Comparison of ENCODE assay signal across 9 mouse cellular contexts in the genomic region with DNA sequence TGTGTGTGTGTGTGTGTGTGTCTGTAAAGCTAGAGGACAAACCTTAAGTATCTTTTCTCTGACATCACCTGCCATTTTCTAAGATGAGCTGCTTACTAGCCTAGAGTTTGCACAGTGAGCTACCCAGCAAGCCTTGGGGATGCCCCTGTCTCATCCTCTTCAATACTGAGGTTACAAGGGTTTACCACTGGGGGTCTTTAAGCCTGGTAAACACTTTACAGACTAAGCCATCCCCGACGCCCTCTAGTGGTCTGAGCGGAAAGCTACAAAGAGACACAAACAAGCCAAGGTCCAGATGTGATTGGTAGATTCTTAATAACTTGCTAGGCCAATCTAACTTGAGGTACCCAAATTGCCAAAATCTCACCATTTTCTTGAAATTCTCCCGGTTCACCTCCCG.
DNase-seq lines count a peak whose midpoint lies in the region; ATAC-seq and TF ChIP-seq lines count a peak whose summit lies in the region.
"Had no signal": no experiment of that assay in that cellular context is flagged by ENCODE, and none has a peak within 500 bp of the region (broad histone marks: within the 10 kb centered on the region; RNA-seq: fewer than 3 reads in every experiment).

No protein-coding gene starts in this region.

- ATAC-seq in intestine, postnatal 0 days: no peak
- no peak for ATAC-seq in intestine, embryonic 15.5 days
- ATAC-seq in liver, postnatal 0 days: no peak

- H3K9ac ChIP-seq in intestine, postnatal 0 days (ENCODE audit: low read depth, low read length): no peak overlapping the region
- no peak overlapping the region for H3K9ac ChIP-seq in intestine, embryonic 15.5 days
- H3K9ac ChIP-seq in liver, postnatal 0 days (replicated peaks): no peak overlapping the region
- H3K9ac ChIP-seq: limb, embryonic 12.5 days had no signal

- H3K9me3 ChIP-seq in intestine, postnatal 0 days (ENCODE audit: control insufficient read depth): no peaks in the 10 kb centered on the region
- H3K9me3 ChIP-seq in intestine, embryonic 15.5 days: no peaks in the 10 kb centered on the region
- no peaks in the 10 kb centered on the region for H3K9me3 ChIP-seq in liver, postnatal 0 days (ENCODE audit: low read length)
- H3K9me3 ChIP-seq: limb, embryonic 12.5 days had no signal

- TF ChIP-seq CTCF in intestine, postnatal 0 days (IDR thresholded peaks at IDR 0.05; ENCODE audit: low read depth): peak; percentile 73
- TF ChIP-seq CTCF in liver, postnatal 0 days (IDR thresholded peaks at IDR 0.05; ENCODE audit: low read depth): peak; percentile 53

- no peak overlapping the region for H3K4me2 ChIP-seq in intestine, postnatal 0 days (replicated peaks; ENCODE audit: low read depth)
- no peak overlapping the region for H3K4me2 ChIP-seq in intestine, embryonic 15.5 days (replicated peaks)
- no peak overlapping the region for H3K4me2 ChIP-seq in liver, postnatal 0 days (ENCODE audit: low read depth, low read length)
- H3K4me2 ChIP-seq: limb, embryonic 12.5 days had no signal

- H3K36me3 ChIP-seq in intestine, postnatal 0 days (ENCODE audit: control insufficient read depth, insufficient read depth): no peaks in the 10 kb centered on the region
- no peaks in the 10 kb centered on the region for H3K36me3 ChIP-seq in intestine, embryonic 15.5 days
- H3K36me3 ChIP-seq in liver, postnatal 0 days (replicated peaks; ENCODE audit: insufficient read depth, low read length): no peaks in the 10 kb centered on the region
- H3K36me3 ChIP-seq: limb, embryonic 12.5 days had no signal

- no peaks in the 10 kb centered on the region for H3K27me3 ChIP-seq in intestine, postnatal 0 days (replicated peaks; ENCODE audit: control insufficient read depth, insufficient read depth, low read length)
- no peaks in the 10 kb centered on the region for H3K27me3 ChIP-seq in intestine, embryonic 15.5 days (replicated peaks)
- H3K27me3 ChIP-seq in liver, postnatal 0 days (ENCODE audit: insufficient read depth, low read length): no peaks in the 10 kb centered on the region
- H3K27me3 ChIP-seq: limb, embryonic 12.5 days had no signal

- H3K4me1 ChIP-seq in intestine, postnatal 0 days (replicated peaks; ENCODE audit: control insufficient read depth, insufficient read depth, low read length): no peaks in the 10 kb centered on the region
- peaks cover 11% of the 10 kb centered on the region; the same call in 1 of the 2 replicates for H3K4me1 ChIP-seq in intestine, embryonic 15.5 days (replicated peaks)
- H3K4me1 ChIP-seq in liver, postnatal 0 days (ENCODE audit: insufficient read depth): no peaks in the 10 kb centered on the region

- H3K4me3 ChIP-seq in intestine, postnatal 0 days (ENCODE audit: low read depth, low read length): no peak overlapping the region
- no peak overlapping the region for H3K4me3 ChIP-seq in intestine, embryonic 15.5 days (replicated peaks)
- no peak overlapping the region for H3K4me3 ChIP-seq in liver, postnatal 0 days (ENCODE audit: low read depth, low read length)
- H3K4me3 ChIP-seq: limb, embryonic 12.5 days had no signal

- WGBS in intestine, postnatal 0 days: 9% methylated on average over 5 of the region's 5 CpGs
- WGBS in intestine, embryonic 15.5 days: 9% methylated on average over 5 of the region's 5 CpGs
- WGBS in liver, postnatal 0 days (ENCODE audit: insufficient replicate concordance): 11% methylated on average over 5 of the region's 5 CpGs

- DNase-seq in A20 (ENCODE audit: low read depth, low spot score): peak; percentile 72
- peak; percentile 88 for DNase-seq in ZHBTc4 (ENCODE audit: low read depth, low spot score)
- DNase-seq in liver, postnatal 0 days: no peak
- DNase-seq in testis, postnatal 14 days (ENCODE audit: low spot score): no peak
- no peak for DNase-seq in layer of hippocampus, adult 9-10 months (ENCODE audit: low spot score)
- no peak for DNase-seq in adrenal gland, postnatal 10 days

- TF ChIP-seq EP300 in liver, postnatal 0 days (IDR thresholded peaks at IDR 0.05; ENCODE audit: low read depth): no peak

- H3K27ac ChIP-seq in intestine, postnatal 0 days (ENCODE audit: low read depth, low read length): no peak overlapping the region
- no peak overlapping the region for H3K27ac ChIP-seq in intestine, embryonic 15.5 days
- H3K27ac ChIP-seq in liver, postnatal 0 days (ENCODE audit: low read depth): no peak overlapping the region
- H3K27ac ChIP-seq: limb, embryonic 12.5 days had no signal

Comparison
In these comparisons a context has a peak if more than half of its experiments do, and no peak if none do; other contexts are left out.
1. DNase-seq: peak in A20 (single experiment) and ZHBTc4 (single experiment); none in liver, postnatal 0 days (single experiment), testis, postnatal 14 days (single experiment), layer of hippocampus, adult 9-10 months (single experiment) and adrenal gland, postnatal 10 days (single experiment).